Comparison of ENCODE assay signal across 9 mouse cellular contexts in genomic region chr8:107389557-107389956, GRCm38 (mm10). TPM values are rescaled to one million over a fixed set of nuclear protein-coding genes. Genes with fewer than 3 reads are reported as not detected.
A peak's percentile ranks its signal among the peaks of the same experiment; 100 is the strongest.
DNase-seq lines count a peak whose midpoint lies in the region; ATAC-seq and TF ChIP-seq lines count a peak whose summit lies in the region.
"Had no signal": no experiment of that assay in that cellular context is flagged by ENCODE, and none has a peak within 500 bp of the region (broad histone marks: within the 10 kb centered on the region; RNA-seq: fewer than 3 reads in every experiment).

No protein-coding gene starts in this region.

- no peaks in the 10 kb centered on the region for H3K9me3 ChIP-seq in lung, embryonic 14.5 days (ENCODE audit: low read depth, low read length)
- H3K9me3 ChIP-seq: midbrain, embryonic 12.5 days had no signal

- no peak overlapping the region for H3K4me2 ChIP-seq in lung, embryonic 14.5 days
- H3K4me2 ChIP-seq: midbrain, embryonic 12.5 days had no signal

- H3K9ac ChIP-seq in lung, embryonic 14.5 days = no peak overlapping the region
- H3K9ac ChIP-seq: midbrain, embryonic 12.5 days had no signal

- 45% methylated on average over 8 of the region's 8 CpGs for WGBS in lung, embryonic 14.5 days

- no peak overlapping the region for H3K4me3 ChIP-seq in lung, embryonic 14.5 days (ENCODE audit: low read depth, low read length)
- H3K4me3 ChIP-seq: heart, adult 2 months; midbrain, embryonic 12.5 days had no signal

- H3K27me3 ChIP-seq in lung, embryonic 14.5 days (ENCODE audit: insufficient read depth, low read length) = no peaks in the 10 kb centered on the region
- H3K27me3 ChIP-seq: midbrain, embryonic 12.5 days had no signal

- peak; percentile 45 to 59 for DNase-seq in left cerebral cortex, postnatal 10 days (ENCODE audit: extremely low spot score in 1 of 2, low spot score in 2 of 2)
- DNase-seq in left cerebral cortex, adult 8-10 months (ENCODE audit: low spot score in 2 of 2) = no peak
- peak; percentile 92 for DNase-seq in adrenal gland, adult 2 months
- DNase-seq in cerebellum, postnatal 10 days = peak; percentile 95 to 96
- DNase-seq in lung, embryonic 14.5 days = peak; percentile 94
- no peak for DNase-seq in spleen, postnatal 4 days (ENCODE audit: low spot score in 2 of 2)
- no peak for DNase-seq in gastrocnemius, adult 8-10 months (ENCODE audit: low spot score in 2 of 2)

- H3K36me3 ChIP-seq in lung, embryonic 14.5 days (ENCODE audit: insufficient read depth) = no peaks in the 10 kb centered on the region
- H3K36me3 ChIP-seq: midbrain, embryonic 12.5 days had no signal

- H3K4me1 ChIP-seq in lung, embryonic 14.5 days (ENCODE audit: insufficient read depth) = peaks cover 5% of the 10 kb centered on the region
- H3K4me1 ChIP-seq: midbrain, embryonic 12.5 days had no signal

- ATAC-seq in lung, embryonic 14.5 days (ENCODE audit: insufficient read depth) = peak; percentile 45

- no peak for TF ChIP-seq CTCF in lung, embryonic 14.5 days (IDR thresholded peaks at IDR 0.05; ENCODE audit: low read depth)

- no peak overlapping the region for H3K27ac ChIP-seq in lung, embryonic 14.5 days (ENCODE audit: low read depth)
- H3K27ac ChIP-seq: heart, adult 2 months; midbrain, embryonic 12.5 days had no signal

- intact Hi-C loops in left cerebral cortex, postnatal 10 days (cut with DNase I) = loop anchor here (5.0 kb wide), 1 partner anchor 33 kb away; no protein-coding TSS in a partner anchor

RNA-seq across cellular contexts. Expression of gene Nqo1, which starts 13.4 kb away (rescaled TPM):
- 1 to 10 TPM; 3.0 to 3.4 TPM for total RNA-seq in left cerebral cortex, postnatal 10 days (2021)
- total RNA-seq in left cerebral cortex, adult 8-10 months (2022) = 1 to 10 TPM; 5.2 to 7.8 (median 6.7) TPM
- 1 to 10 TPM; 5.4 to 5.6 TPM for total RNA-seq in adrenal gland, adult 2 months (2021)
- 1.5 and 1.6 TPM in 2 replicates for polyA plus RNA-seq in adrenal gland, adult 2 months (2012; rRNA removed)
- 10.9 TPM in 2 replicates for polyA plus RNA-seq in lung, embryonic 14.5 days (2014; fragmentation: Nextera tagmentation; extraction: Ambion mirVana)
- total RNA-seq in gastrocnemius, adult 8-10 months (2022) = 10 to 100 TPM; 26.7 to 45.4 (median 34.9) TPM

RNA-seq across cellular contexts. Expression of gene Nob1, which starts 35.3 kb away (rescaled TPM):
- total RNA-seq in left cerebral cortex, postnatal 10 days (2021) = 10 to 100 TPM; 32.7 to 38.0 TPM
- 10 to 100 TPM; 34.9 to 38.7 (median 36.6) TPM for total RNA-seq in left cerebral cortex, adult 8-10 months (2022)
- 10 to 100 TPM; 26.0 to 38.4 TPM for total RNA-seq in adrenal gland, adult 2 months (2021)
- 19.7 and 20.3 TPM in 2 replicates for polyA plus RNA-seq in adrenal gland, adult 2 months (2012; rRNA removed)
- polyA plus RNA-seq in lung, embryonic 14.5 days (2014; fragmentation: Nextera tagmentation; extraction: Ambion mirVana) = 73.9 and 82.0 TPM in 2 replicates
- 10 to 100 TPM; 21.4 to 25.7 (median 22.5) TPM for total RNA-seq in gastrocnemius, adult 8-10 months (2022)

RNA-seq across cellular contexts. Expression of gene Wwp2, which starts 46.6 kb away (rescaled TPM):
- total RNA-seq in left cerebral cortex, postnatal 10 days (2021) = 10 to 100 TPM; 34.8 to 36.1 TPM
- 10 to 100 TPM; 43.6 to 51.3 (median 44.5) TPM for total RNA-seq in left cerebral cortex, adult 8-10 months (2022)
- total RNA-seq in adrenal gland, adult 2 months (2021) = 10 to 100 TPM; 30.8 to 34.5 TPM
- polyA plus RNA-seq in adrenal gland, adult 2 months (2012; rRNA removed) = 20.3 and 22.2 TPM in 2 replicates
- polyA plus RNA-seq in lung, embryonic 14.5 days (2014; fragmentation: Nextera tagmentation; extraction: Ambion mirVana) = 47.7 and 48.2 TPM in 2 replicates
- 10 to 100 TPM; 13.1 to 16.7 (median 14.9) TPM for total RNA-seq in gastrocnemius, adult 8-10 months (2022)

Comparison
In these comparisons a context has a peak if more than half of its experiments do, and no peak if none do; other contexts are left out.
1. DNase-seq: peak in left cerebral cortex, postnatal 10 days (2 of 2), adrenal gland, adult 2 months (single experiment), cerebellum, postnatal 10 days (2 of 2) and lung, embryonic 14.5 days (single experiment); none in left cerebral cortex, adult 8-10 months (0 of 2), spleen, postnatal 4 days (0 of 2) and gastrocnemius, adult 8-10 months (0 of 2).